Mouse (Mus musculus): ENCODE results near the gene Ppp4c.
A peak's percentile ranks its signal among the peaks of the same experiment; 100 is the strongest.

Ppp4c gene

GRCm38 (mm10) chr7:126759050-126759671 lies 33.1 kb downstream of the Ppp4c start, which contains the start of gene Mapk3:
Mapk3 (plus strand) TSS chr7:126759601.
- peak; percentile 93 for DNase-seq (ENCODE audit: low read depth, low spot score)

GRCm38 (mm10) chr7:126758539-126758938 lies 33.8 kb downstream of the Ppp4c start:
- DNase-seq (ENCODE audit: low read depth, low spot score): no peak

GRCm38 (mm10) chr7:126754866-126755265 lies 37.4 kb downstream of the Ppp4c start:
- DNase-seq (ENCODE audit: low read depth, low spot score): peak; percentile 89

GRCm38 (mm10) chr7:126749582-126750343 lies 42.5 kb downstream of the Ppp4c start:
- DNase-seq (ENCODE audit: low read depth, low spot score): no peak

GRCm38 (mm10) chr7:126748824-126749223 lies 43.5 kb downstream of the Ppp4c start:
- no peak for DNase-seq (ENCODE audit: low read depth, low spot score)

GRCm38 (mm10) chr7:126746798-126747197 lies 45.5 kb downstream of the Ppp4c start:
- DNase-seq (ENCODE audit: low read depth, low spot score): no peak

GRCm38 (mm10) chr7:126746066-126746465 lies 46.2 kb downstream of the Ppp4c start:
- no peak for DNase-seq (ENCODE audit: low read depth, low spot score)

GRCm38 (mm10) chr7:126741964-126742482 lies 50.3 kb downstream of the Ppp4c start:
- DNase-seq (ENCODE audit: low read depth, low spot score): no peak

- DNase-seq (ENCODE audit: low read depth, low spot score): no peak
Measured at GRCm38 (mm10) chr7:126741452-126741851, 50.8 kb downstream of the Ppp4c start.

- no peak for DNase-seq (ENCODE audit: low read depth, low spot score)
Measured at GRCm38 (mm10) chr7:126740977-126741376, 51.3 kb downstream of the Ppp4c start.

GRCm38 (mm10) chr7:126740132-126740735 lies 52.1 kb downstream of the Ppp4c start:
- no peak for DNase-seq (ENCODE audit: low read depth, low spot score)

GRCm38 (mm10) chr7:126739551-126739950 lies 52.7 kb downstream of the Ppp4c start:
- DNase-seq (ENCODE audit: low read depth, low spot score): no peak

- DNase-seq (ENCODE audit: low read depth, low spot score): no peak
Measured at GRCm38 (mm10) chr7:126736122-126736521, 56.2 kb downstream of the Ppp4c start.
